Mouse (Mus musculus) hematopoietic multipotent progenitor cell, adult 10-12 weeks (in vitro differentiated cells): Measurements from ENCODE around the gene Nadsyn1. TPM values are rescaled to one million over a fixed set of nuclear protein-coding genes. Genes with fewer than 3 reads are reported as not detected.

ENCODE experiments used
- polyA plus RNA-seq: library from polyadenylated mRNA; stranded (reverse); fragments of >175 nt; gene quantifications from 2 replicates; pipeline ENCODE4 v1.2.3, GENCODE M21; 2012; ENCODE audit warnings: low replicate concordance

Nadsyn1 gene
- 3.6 and 6.1 TPM in 2 replicates for polyA plus RNA-seq

DNA sequence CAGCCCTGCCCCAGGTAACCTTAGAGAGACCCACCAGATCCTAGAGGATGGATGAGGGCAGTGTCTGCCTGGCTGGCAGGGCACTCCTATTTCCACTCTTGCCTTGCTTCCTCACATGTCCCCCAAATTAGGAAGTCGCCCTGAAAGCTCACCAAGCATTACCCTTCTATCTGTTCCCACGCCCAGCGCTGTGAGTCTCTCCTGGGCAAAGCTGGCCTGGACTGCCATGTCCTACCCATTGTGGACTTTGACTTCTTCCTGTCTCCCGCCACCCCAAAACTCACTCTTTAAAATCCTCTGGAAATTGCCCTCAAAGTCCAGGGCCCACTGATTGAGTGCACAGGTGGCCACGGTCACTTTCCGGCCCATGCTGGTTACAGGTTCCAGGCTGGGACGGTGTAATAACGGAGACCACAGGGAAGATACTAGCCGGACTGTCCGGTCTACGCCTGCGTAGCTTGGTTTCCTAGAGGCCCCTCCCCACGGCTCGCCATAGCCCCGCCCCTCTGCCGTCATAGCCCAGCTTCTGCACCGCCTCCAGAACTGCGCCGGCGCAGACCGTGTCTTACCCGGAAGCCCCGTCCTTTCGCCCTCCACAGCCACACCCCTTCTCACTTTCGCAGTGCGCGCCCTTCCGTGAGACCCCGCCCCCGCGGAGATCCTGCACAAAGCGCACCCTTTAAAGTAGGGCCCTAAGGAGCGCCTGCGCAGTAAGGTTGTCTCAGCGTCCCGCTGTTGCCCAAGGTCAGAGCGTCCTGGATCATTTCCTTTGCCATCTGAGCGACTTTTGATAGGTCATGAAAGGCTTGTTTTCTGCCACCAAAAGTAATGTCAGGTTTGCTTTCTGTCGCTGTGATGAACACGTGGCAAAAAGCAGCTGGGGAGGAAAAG lies at the start of gene Nadsyn1, which contains the start of gene Dhcr7:
Gene Nadsyn1 (minus strand): TSS at position 475 of the 891 bp plus-strand sequence.
Gene Dhcr7 (plus strand): TSS at position 771 of the 891 bp plus-strand sequence.

DNA sequence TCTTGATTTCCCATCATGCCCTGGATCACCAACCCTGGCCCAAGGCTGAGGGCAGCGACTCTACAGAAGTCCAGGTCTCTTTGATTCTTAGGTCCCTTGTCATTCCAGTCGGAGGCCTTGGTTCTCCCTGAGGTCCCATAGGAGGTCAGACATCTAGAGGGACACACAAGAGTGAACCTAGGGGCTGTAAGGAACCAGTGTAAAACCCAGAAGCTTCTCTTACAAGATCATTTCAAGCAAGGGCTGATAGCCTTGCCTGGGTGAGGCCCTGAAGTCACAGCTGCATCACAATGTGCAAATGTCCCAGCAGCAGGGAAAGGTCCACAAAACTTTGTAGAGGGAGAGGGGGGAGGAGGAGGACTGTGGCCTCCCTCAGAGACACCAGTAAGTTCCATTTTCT lies 43.9 kb upstream of the Nadsyn1 start, which contains the start of gene Gm498:
Gene Gm498 (plus strand): TSS at position 301 of the 400 bp plus-strand sequence.

DNA sequence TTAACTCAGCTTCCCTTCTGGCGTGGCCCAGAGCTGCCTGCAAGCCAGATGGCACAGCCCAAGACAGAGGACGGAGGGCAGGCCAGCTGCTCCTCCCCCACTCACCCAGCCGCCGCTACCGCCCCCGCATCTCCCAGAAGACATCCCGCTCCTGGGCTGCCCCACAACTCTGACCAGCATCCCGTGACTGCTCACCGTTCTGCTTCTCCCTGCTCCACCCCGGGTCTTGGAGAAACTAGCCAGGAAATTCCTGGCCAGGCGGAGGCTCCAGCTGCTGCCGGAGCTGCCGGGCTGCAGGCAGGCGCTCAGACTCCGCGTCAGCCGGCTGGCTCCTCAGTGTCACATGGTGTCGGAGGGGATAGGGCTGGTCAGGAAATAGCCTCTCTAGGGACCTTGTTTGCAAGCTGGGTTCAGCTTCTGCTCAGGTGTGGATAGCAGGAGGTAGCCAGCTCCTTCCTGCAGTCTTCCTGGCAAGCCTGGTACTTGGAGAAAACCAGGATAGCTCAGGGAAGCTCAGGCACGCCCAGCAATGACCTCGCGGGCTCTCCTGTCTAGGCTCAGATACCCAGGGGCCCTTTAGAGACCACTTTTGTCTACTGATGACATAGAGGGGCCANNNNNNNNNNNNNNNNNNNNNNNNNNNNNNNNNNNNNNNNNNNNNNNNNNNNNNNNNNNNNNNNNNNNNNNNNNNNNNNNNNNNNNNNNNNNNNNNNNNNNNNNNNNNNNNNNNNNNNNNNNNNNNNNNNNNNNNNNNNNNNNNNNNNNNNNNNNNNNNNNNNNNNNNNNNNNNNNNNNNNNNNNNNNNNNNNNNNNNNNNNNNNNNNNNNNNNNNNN lies 38.4 kb downstream of the Nadsyn1 start, which contains the start of gene Mrgpre:
Gene Mrgpre (minus strand): TSS at position 505 of the 834 bp plus-strand sequence.

DNA sequence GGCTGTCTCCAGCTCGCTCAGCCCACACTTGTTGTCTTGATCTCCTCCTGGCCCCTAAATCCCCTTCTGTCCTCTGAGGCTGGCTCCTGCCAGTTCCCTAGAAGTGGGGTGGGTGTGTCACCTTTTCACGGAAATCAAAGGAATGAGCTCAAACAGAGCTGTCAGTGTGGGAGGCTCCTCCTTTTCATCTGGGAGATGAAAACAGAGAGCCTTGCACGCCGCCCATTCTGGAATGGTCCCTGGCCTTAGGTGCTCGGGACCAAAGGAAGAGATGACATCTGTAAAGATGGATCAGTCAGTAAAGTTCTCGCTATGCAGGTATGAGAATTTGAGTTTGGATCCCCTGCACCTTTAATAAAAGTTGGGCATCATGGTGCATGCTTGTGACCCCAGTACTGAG lies 55.8 kb downstream of the Nadsyn1 start, which contains the start of gene Mrgprg:
Gene Mrgprg (minus strand): TSS at position 101 of the 400 bp plus-strand sequence.

DNA sequence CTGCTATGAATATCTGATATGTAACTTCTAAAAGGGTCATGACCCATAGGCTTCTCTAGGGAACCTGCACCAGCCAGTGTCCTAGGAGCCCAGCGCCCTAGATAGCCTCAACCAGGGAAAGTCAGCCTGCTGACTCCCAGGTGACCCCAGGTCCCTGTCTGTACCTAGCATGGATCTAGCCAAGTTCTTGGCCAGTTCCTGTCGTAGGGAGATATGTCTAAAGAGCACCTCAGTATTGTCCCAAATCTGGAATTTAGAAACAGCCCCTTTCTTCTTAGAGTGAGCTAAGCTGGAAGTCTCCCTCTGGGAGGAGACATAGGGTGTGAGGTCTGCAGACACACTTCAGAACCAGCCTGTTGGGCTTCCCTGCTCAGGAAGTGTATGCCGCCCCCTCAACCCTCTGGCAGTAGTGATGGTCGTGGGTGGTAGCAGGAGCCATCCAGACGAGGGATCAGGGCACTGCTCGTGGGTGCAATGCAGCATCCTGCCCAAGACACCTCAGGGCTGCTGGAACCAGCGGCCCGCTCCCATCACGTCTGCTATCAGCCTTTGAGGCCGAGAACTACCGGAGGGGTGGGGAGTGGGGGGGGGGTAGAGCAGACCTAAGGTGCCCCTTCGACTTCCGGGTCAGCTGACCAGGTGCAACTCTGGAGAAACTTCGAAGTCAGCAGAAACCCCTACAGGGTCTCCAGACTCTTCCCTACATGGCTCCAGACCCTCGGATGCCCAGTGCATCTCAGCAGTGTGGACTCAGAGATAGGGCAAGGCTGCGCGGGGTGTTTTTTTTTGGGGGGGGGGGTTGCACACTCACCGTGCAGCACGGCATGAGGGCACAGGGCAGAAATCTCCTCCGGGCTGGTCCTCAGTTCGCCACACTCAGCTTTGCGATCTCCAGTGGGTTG lies 66.3 kb downstream of the Nadsyn1 start, which contains the start of gene Osbpl5:
Gene Osbpl5 (minus strand): TSS at position 861 of the 902 bp plus-strand sequence.

Other genes starting within 250 kb of the Nadsyn1 start
- 10.6 and 28.2 TPM in 2 replicates for gene Cars, start 222.8 kb downstream of the Nadsyn1 start, polyA plus RNA-seq
- 0.96 and 1.4 TPM in 2 replicates for gene Tnfrsf26, start 194.1 kb downstream of the Nadsyn1 start, polyA plus RNA-seq
- 0.80 and 2.9 TPM in 2 replicates for gene Tnfrsf22, start 173.2 kb downstream of the Nadsyn1 start, polyA plus RNA-seq
- gene Tnfrsf23, start 137.0 kb downstream of the Nadsyn1 start, polyA plus RNA-seq = 0.19 and 0.52 TPM in 2 replicates
- 29.4 and 30.4 TPM in 2 replicates for gene Osbpl5, start 65.9 kb downstream of the Nadsyn1 start, polyA plus RNA-seq
- gene Mrgprg, start 55.9 kb downstream of the Nadsyn1 start, polyA plus RNA-seq = not detected in 2 replicates
- 10.2 and 10.7 TPM in 2 replicates for gene Mrgpre, start 38.3 kb downstream of the Nadsyn1 start, polyA plus RNA-seq
- 6.0 and 14.0 TPM in 2 replicates for gene Dhcr7, start 296 bp upstream of the Nadsyn1 start, polyA plus RNA-seq
- gene Gm498, start 44.0 kb upstream of the Nadsyn1 start, polyA plus RNA-seq = not detected in 2 replicates
- 0.15 and 0.17 TPM in 2 replicates for gene Shank2, start 179.1 kb upstream of the Nadsyn1 start, polyA plus RNA-seq